Mouse (Mus musculus): Measurements from ENCODE around the gene Slc30a7.

- TF ChIP-seq POLR2A (IDR thresholded peaks at IDR 0.05; ENCODE audit: borderline replicate concordance, control insufficient read depth, low read depth, low read length) (no peak), CTCF (IDR thresholded peaks at IDR 0.05; ENCODE audit: control insufficient read depth, insufficient read depth, low read length) (no peak)
Measured at GRCm38 (mm10) chr3:116024669-116025068, 17.5 kb upstream of the Slc30a7 start.
